Mouse (Mus musculus): ENCODE results near the gene Ocel1. TPM values are rescaled to one million over a fixed set of nuclear protein-coding genes. Genes with fewer than 3 reads are reported as not detected.

The Ocel1 gene
- total and polyA plus RNA-seq, 3 experiments: 4.8 to 7.4 (median 7.1) TPM

- Histone ChIP-seq H3K36me3 (replicated peaks in 1 of 2; ENCODE audit: control insufficient read depth in 1 of 2, insufficient read depth in 1 of 2, low read length in 1 of 2) (peaks cover 13 to 20% of the 10 kb centered on the region in 2 experiments), H3K9ac (ENCODE audit: insufficient read depth, low read depth) (no peak overlapping the region), H3K27ac (ENCODE audit: insufficient read depth, low read depth) (no peak overlapping the region), H3K79me2 (replicated peaks; ENCODE audit: control insufficient read depth, extremely low read depth, insufficient read depth, poor library complexity, severe bottlenecking) (peaks cover 6% of the 10 kb centered on the region; the same call in 1 of the 2 replicates), H3K9me3 (replicated peaks; ENCODE audit: low read length) (no peaks in the 10 kb centered on the region), H3K27me3 (replicated peaks) (no peaks in the 10 kb centered on the region), H3K4me1 (ENCODE audit: control insufficient read depth in 1 of 2, insufficient read depth in 2 of 2) (peaks cover 13 to 49% of the 10 kb centered on the region in 2 experiments), H3K4me3 (replicated peaks in 1 of 3; ENCODE audit: low read depth in 2 of 3, low read length in 2 of 3, poor library complexity in 1 of 3) (no peak overlapping the region), H3K4me2 (ENCODE audit: insufficient read depth, low read depth, poor library complexity, severe bottlenecking) (no peak overlapping the region)
- dilution Hi-C loops (cut with MboI; ENCODE audit: extremely low pct_ligation_motif_present, extremely low pct_unique_long_range_greater_than_20kb, low sequenced_read_pairs) (no loop called here), in situ Hi-C loops (cut with MboI; ENCODE audit: low pct_ligation_motif_present, low pct_unique_long_range_greater_than_20kb, low sequenced_read_pairs) (no loop called here)
- DNase-seq (ENCODE audit: extremely low read depth): no peak
- TF ChIP-seq UBTF (IDR thresholded peaks at IDR 0.05; ENCODE audit: low read depth, low read length) (no peak), USF2 (conservative IDR thresholded peaks at IDR 0.05; ENCODE audit: low read depth, low read length) (no peak), MEF2A (IDR thresholded peaks at IDR 0.05; ENCODE audit: borderline replicate concordance, low read depth, low read length) (no peak), USF1 (IDR thresholded peaks at IDR 0.05; ENCODE audit: low read depth, low read length) (no peak)
These were observed 24.0 kb downstream of the Ocel1 start for GRCm38 (mm10) chr8:71395071-71395470.

DNA sequence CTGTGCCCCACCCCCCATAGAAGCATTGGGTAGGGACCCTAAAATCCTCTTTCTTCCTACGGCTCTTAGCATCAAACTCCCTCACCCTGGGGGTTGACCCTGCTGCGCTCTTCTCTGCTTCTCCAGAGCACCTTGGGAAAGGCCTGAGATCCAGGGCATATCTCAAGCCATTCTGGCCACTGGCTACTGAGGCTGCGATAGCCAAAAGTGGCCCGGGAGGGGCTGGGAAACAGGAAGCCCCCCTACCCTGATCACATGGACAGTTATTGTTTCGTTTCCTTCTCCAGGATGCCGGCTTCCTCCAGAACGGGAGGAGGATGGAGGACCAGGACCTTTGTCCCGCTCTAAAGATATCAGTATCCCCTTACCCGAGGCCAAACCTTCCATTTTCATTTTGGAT, 24.5 kb downstream of the Ocel1 start, which contains the start of gene Ushbp1:
Ushbp1 (minus strand) TSS at position 174 of the 400 bp plus-strand sequence.
- TF ChIP-seq NELFE (IDR thresholded peaks at IDR 0.05; ENCODE audit: low read depth, low read length) (no peak), NRF1 (IDR thresholded peaks at IDR 0.05; ENCODE audit: low read depth, low read length) (no peak), IRF4 (IDR thresholded peaks at IDR 0.05; ENCODE audit: low read depth, low read length) (no peak), HCFC1 (IDR thresholded peaks at IDR 0.05; ENCODE audit: low read depth, low read length) (no peak), ZC3H11A (IDR thresholded peaks at IDR 0.05; ENCODE audit: low read depth, low read length) (no peak), MAFK (IDR thresholded peaks at IDR 0.05; ENCODE audit: insufficient replicate concordance, low read length) (no peak)
- Histone ChIP-seq H3K4me1 (ENCODE audit: control insufficient read depth in 1 of 2, insufficient read depth in 2 of 2) (peaks cover 13 to 49% of the 10 kb centered on the region in 2 experiments), H3K27ac (ENCODE audit: insufficient read depth, low read depth) (peak within 1 kb of the TSS; percentile 21), H3K27me3 (replicated peaks) (no peaks in the 10 kb centered on the region), H3K9me3 (replicated peaks; ENCODE audit: low read length) (no peaks in the 10 kb centered on the region), H3K4me2 (ENCODE audit: insufficient read depth, low read depth, poor library complexity, severe bottlenecking) (peak within 1 kb of the TSS; percentile 89), H3K9ac (ENCODE audit: insufficient read depth, low read depth) (peak within 1 kb of the TSS; percentile 60), H3K4me3 (replicated peaks in 1 of 3; ENCODE audit: low read depth in 2 of 3, low read length in 2 of 3, poor library complexity in 1 of 3) (peak within 1 kb of the TSS; percentile 36 to 89 (median 49)), H3K79me2 (replicated peaks; ENCODE audit: control insufficient read depth, extremely low read depth, insufficient read depth, poor library complexity, severe bottlenecking) (peaks cover 6% of the 10 kb centered on the region; the same call in 1 of the 2 replicates), H3K36me3 (replicated peaks in 1 of 2; ENCODE audit: control insufficient read depth in 1 of 2, insufficient read depth in 1 of 2, low read length in 1 of 2) (peaks cover 15 to 23% of the 10 kb centered on the region in 2 experiments)
- DNase-seq (ENCODE audit: extremely low read depth): no peak
- in situ Hi-C loops (cut with MboI; ENCODE audit: low pct_ligation_motif_present, low pct_unique_long_range_greater_than_20kb, low sequenced_read_pairs): no loop called here
- dilution Hi-C loops (cut with MboI; ENCODE audit: extremely low pct_ligation_motif_present, extremely low pct_unique_long_range_greater_than_20kb, low sequenced_read_pairs): no loop called here

- Histone ChIP-seq H3K9ac (ENCODE audit: insufficient read depth, low read depth) (peak within 1 kb of the TSS; percentile 87), H3K4me1 (ENCODE audit: control insufficient read depth in 1 of 2, insufficient read depth in 2 of 2) (peaks cover 12 to 40% of the 10 kb centered on the region in 2 experiments), H3K4me2 (ENCODE audit: insufficient read depth, low read depth, poor library complexity, severe bottlenecking) (peak within 1 kb of the TSS; percentile 89), H3K79me2 (replicated peaks; ENCODE audit: control insufficient read depth, extremely low read depth, insufficient read depth, poor library complexity, severe bottlenecking) (peaks cover 6% of the 10 kb centered on the region; the same call in 1 of the 2 replicates), H3K4me3 (replicated peaks in 1 of 3; ENCODE audit: low read depth in 2 of 3, low read length in 2 of 3, poor library complexity in 1 of 3) (peak within 1 kb of the TSS; percentile 74 to 97 (median 89)), H3K9me3 (replicated peaks; ENCODE audit: low read length) (no peaks in the 10 kb centered on the region), H3K27me3 (replicated peaks) (no peaks in the 10 kb centered on the region), H3K36me3 (replicated peaks in 1 of 2; ENCODE audit: control insufficient read depth in 1 of 2, insufficient read depth in 1 of 2, low read length in 1 of 2) (peaks cover 19 to 31% of the 10 kb centered on the region in 2 experiments), H3K27ac (ENCODE audit: insufficient read depth, low read depth) (peak within 1 kb of the TSS; percentile 35)
- in situ Hi-C loops (cut with MboI; ENCODE audit: low pct_ligation_motif_present, low pct_unique_long_range_greater_than_20kb, low sequenced_read_pairs): no loop called here
- dilution Hi-C loops (cut with MboI; ENCODE audit: extremely low pct_ligation_motif_present, extremely low pct_unique_long_range_greater_than_20kb, low sequenced_read_pairs): no loop called here
- DNase-seq (ENCODE audit: extremely low read depth): peak; percentile 99
- TF ChIP-seq MYC (IDR thresholded peaks at IDR 0.05; ENCODE audit: low read depth, low read length) (no peak), KAT2A (IDR thresholded peaks at IDR 0.05; ENCODE audit: insufficient replicate concordance, low read length) (peak; percentile 95; the same call in 1 of the 2 replicates), POLR2AphosphoS2 (IDR thresholded peaks at IDR 0.05; ENCODE audit: low read depth, low read length) (no peak), RCOR1 (conservative IDR thresholded peaks at IDR 0.05; ENCODE audit: low read depth, low read length) (no peak), POLR2A (IDR thresholded peaks at IDR 0.05; ENCODE audit: low read depth, low read length) (peak; percentile 88), IRF4 (IDR thresholded peaks at IDR 0.05; ENCODE audit: low read depth, low read length) (no peak), CHD2 (IDR thresholded peaks at IDR 0.05; ENCODE audit: low read length) (no peak), RAD21 (IDR thresholded peaks at IDR 0.05; ENCODE audit: low read depth, low read length) (no peak), JUND (conservative IDR thresholded peaks at IDR 0.05; ENCODE audit: low read depth, low read length) (no peak), JUN (IDR thresholded peaks at IDR 0.05; ENCODE audit: insufficient read depth, low read depth, low read length) (no peak), TBP (conservative IDR thresholded peaks at IDR 0.05; ENCODE audit: low read depth, low read length) (peak; percentile 65; the same call in 1 of the 2 replicates), MAX (IDR thresholded peaks at IDR 0.05; ENCODE audit: low read length) (no peak), ELF1 (IDR thresholded peaks at IDR 0.05; ENCODE audit: low read depth, low read length) (peak; percentile 86), ZKSCAN1 (IDR thresholded peaks at IDR 0.05; ENCODE audit: borderline replicate concordance, low read depth, low read length) (no peak), ZNF384 (IDR thresholded peaks at IDR 0.05; ENCODE audit: low read depth, low read length) (no peak), NRF1 (IDR thresholded peaks at IDR 0.05; ENCODE audit: low read depth, low read length) (peak; percentile 56; the same call in 1 of the 2 replicates), MAFK (IDR thresholded peaks at IDR 0.05; ENCODE audit: insufficient replicate concordance, low read length) (no peak), HCFC1 (IDR thresholded peaks at IDR 0.05; ENCODE audit: low read depth, low read length) (peak; percentile 99)
These were observed 25.7 kb downstream of the Ocel1 start, which contains the start of gene Babam1 for GRCm38 (mm10) chr8:71396639-71397305. Babam1 (plus strand) TSS chr8:71396861.
